Mouse (Mus musculus) neural tube, embryonic 15.5 days (tissue): Measurements from ENCODE around the gene 2410015M20Rik. TPM values are rescaled to one million over a fixed set of nuclear protein-coding genes. Genes with fewer than 3 reads are reported as not detected.
A peak's percentile ranks its signal among the peaks of the same experiment; 100 is the strongest.

Source experiments
- ATAC-seq: fragments of 200-750 bp; cut with Nextera tagmentation; 2 replicates; pipeline ENCODE4 v1.8.0; 2017; ENCODE audit warnings: mild to moderate bottlenecking, moderate TSS enrichment, moderate library complexity; ENCODE audit not compliant: low FRiP score
- H3K27ac ChIP-seq: fragments of 300-500 bp; sonication (generic); replicated peaks from 2 replicates; pipeline ENCODE4 v1.5.1; 2015; ENCODE audit warnings: mild to moderate bottlenecking, inconsistent platforms
- H3K27me3 ChIP-seq: fragments of 300-500 bp; sonication (generic); replicated peaks from 2 replicates; pipeline ENCODE4 v1.6.1; 2015; ENCODE audit warnings: inconsistent platforms
- H3K36me3 ChIP-seq: fragments of 300-500 bp; sonication (generic); 2 replicates; pipeline ENCODE4 v1.6.1; 2015; ENCODE audit warnings: inconsistent platforms
- H3K4me1 ChIP-seq: fragments of 300-500 bp; sonication (generic); 2 replicates; pipeline ENCODE4 v1.6.1; 2015; ENCODE audit warnings: inconsistent platforms
- H3K4me2 ChIP-seq: fragments of 300-500 bp; sonication (generic); 2 replicates; pipeline ENCODE4 v1.6.1; 2015; ENCODE audit warnings: inconsistent platforms, mild to moderate bottlenecking, moderate library complexity
- H3K4me3 ChIP-seq: fragments of 300-500 bp; sonication (generic); replicated peaks from 2 replicates; pipeline ENCODE4 v1.5.1; 2015; ENCODE audit warnings: mild to moderate bottlenecking, inconsistent platforms
- H3K9ac ChIP-seq: fragments of 300-500 bp; sonication (generic); replicated peaks from 2 replicates; pipeline ENCODE4 v1.6.1; 2015; ENCODE audit warnings: mild to moderate bottlenecking, inconsistent platforms
- H3K9me3 ChIP-seq: fragments of 300-500 bp; sonication (generic); replicated peaks from 2 replicates; pipeline ENCODE4 v1.6.1; 2016; ENCODE audit warnings: inconsistent platforms
- WGBS: fragments of 180-500 bp; shearing (Covaris S2); methylation state at CpG from one replicate; pipeline ENCODE4 v1.1.7; 2015; ENCODE audit warnings: mixed read lengths; 5-methylcytosine and 5-hydroxymethylcytosine counted together
- polyA plus RNA-seq: library from polyadenylated mRNA; unstranded; fragments of >200 nt; fragmentation: Nextera tagmentation; extraction: Ambion mirVana; gene quantifications from 2 replicates; pipeline ENCODE4 v1.2.1, GENCODE M21; 2015

Gene 2410015M20Rik
- polyA plus RNA-seq, 1 experiment from 2014 or later, result 205 TPM

DNA sequence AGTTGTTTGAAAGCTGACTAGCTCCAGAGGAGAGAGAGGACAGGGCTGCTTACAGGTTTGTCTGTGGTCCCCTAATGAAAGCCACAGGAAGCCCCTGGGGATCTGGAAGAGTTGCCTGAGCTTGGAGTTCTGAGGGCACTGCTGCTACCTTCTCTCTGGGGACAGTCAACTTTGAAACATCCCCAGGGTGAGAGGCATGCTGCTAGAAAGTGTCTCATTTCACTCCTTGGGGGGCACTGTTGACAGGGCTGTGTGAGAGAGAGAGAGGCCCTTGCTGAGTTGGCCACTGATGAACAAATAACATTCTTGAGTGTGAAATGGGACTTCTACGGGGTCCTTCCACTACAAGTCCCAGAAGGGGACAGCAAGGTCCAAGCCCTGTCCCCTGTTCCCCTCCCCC lies 21.8 kb downstream of the 2410015M20Rik start:
- ATAC-seq, result no peak
- Histone ChIP-seq H3K27me3 (no peaks in the 10 kb centered on the region), H3K9me3 (no peaks in the 10 kb centered on the region), H3K4me1 (peaks cover 59% of the 10 kb centered on the region), H3K36me3 (peaks cover 56% of the 10 kb centered on the region), H3K27ac (no peak overlapping the region), H3K4me2 (peak overlapping the region; percentile 88; the same call in 1 of the 2 replicates), H3K4me3 (no peak overlapping the region), H3K9ac (no peak overlapping the region)
- 68% methylated on average over 1 of the region's 1 CpGs for WGBS

DNA sequence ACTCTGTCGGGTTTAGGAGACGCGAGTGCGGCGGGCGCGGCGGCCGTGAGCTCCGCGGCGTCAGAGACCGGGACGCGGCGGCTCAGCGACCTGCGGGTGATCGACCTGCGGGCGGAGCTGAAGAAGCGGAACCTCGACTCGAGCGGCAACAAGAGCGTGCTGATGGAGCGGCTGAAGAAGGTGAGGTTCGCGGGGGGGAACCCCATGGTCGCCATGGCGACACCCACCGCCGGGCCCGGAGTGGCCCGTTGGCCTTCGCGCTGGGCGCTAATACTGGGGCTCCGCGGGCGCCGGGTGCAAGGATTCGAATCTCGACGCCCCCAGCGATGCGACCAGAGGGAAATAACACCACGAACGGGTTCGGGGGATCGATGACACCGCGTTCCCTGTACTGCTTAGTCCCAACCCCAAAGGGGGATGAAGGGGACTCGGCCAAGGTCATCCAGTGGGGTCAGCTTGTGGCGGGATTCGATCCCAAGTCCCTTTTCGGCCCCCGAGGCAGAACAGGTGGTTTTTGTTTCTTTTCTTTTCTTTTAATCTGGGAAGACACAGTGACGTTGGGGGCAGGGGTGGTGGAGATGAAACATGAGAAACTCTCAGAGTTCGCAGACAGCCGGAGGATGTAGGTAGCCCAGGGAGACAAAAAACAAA lies 24.3 kb downstream of the 2410015M20Rik start:
- peaks cover 51% of the 10 kb centered on the region for H3K36me3 ChIP-seq
- under 1% methylated on average over 61 of the region's 61 CpGs for WGBS
- H3K27ac ChIP-seq, result peak overlapping the region; percentile 95
- H3K4me1 ChIP-seq, result peaks cover 67% of the 10 kb centered on the region
- H3K4me2 ChIP-seq, result peak overlapping the region; percentile 88
- no peaks in the 10 kb centered on the region for H3K27me3 ChIP-seq
- peak overlapping the region; percentile 71 for H3K4me3 ChIP-seq
- H3K9ac ChIP-seq, result peak overlapping the region; percentile 86
- no peaks in the 10 kb centered on the region for H3K9me3 ChIP-seq
- ATAC-seq, result peak; percentile 8

DNA sequence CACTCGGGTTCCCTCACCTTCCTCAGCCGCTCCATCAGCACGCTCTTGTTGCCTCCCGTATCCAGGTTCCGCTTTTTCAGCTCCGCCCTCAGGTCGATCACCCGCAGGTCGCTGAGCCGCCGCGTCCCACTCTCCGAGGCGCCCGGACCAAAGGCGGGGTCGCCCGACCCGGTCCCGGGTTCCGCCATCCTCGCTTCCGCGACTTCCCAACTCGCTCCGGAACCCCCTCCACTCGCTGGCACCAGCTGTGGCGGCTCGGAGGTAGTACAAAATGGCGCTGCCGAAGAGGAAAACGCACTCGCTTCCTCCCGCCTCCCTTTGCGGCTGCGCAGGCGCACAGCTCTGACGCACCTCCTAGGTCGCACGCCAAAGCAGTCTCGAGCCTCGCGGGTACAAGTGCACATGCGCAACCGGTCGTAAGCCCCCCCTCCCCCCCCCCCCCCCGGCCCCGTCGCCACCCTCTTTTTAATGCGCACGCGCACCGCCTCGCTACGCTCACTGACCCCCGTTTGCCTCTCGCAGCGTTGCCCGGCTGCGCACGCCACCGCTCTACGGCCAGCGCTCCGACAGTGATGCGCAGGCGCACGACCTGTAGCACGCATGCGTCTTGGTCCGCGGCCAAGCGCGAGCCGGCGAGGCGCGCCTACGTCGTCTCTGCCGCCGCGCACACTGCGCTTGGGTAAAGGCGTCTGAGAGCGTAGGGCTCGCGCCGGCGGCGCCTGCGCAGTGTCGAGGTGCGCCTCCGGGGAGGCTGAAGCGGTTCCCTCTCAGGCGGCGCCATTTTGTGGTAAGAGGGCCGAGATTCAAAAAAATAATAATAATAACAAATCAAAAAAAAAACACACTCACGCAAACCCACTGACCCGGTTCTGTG lies 25.1 kb downstream of the 2410015M20Rik start, which contains the start of the genes Safb2 and Safb:
Gene Safb2, minus strand, starts transcription at position 329 of the 874 bp plus-strand sequence.
Gene Safb, plus strand, starts transcription at position 569 of the 874 bp plus-strand sequence.
- peak; percentile 95 for ATAC-seq
- Histone ChIP-seq H3K4me3 (peak within 1 kb of the TSS; percentile 88), H3K9me3 (no peaks in the 10 kb centered on the region), H3K4me2 (peak within 1 kb of the TSS; percentile 92), H3K4me1 (peaks cover 65% of the 10 kb centered on the region), H3K27ac (peak within 1 kb of the TSS; percentile 95), H3K9ac (peak within 1 kb of the TSS; percentile 87), H3K27me3 (no peaks in the 10 kb centered on the region), H3K36me3 (peaks cover 51% of the 10 kb centered on the region)
- under 1% methylated on average over 93 of the region's 101 CpGs for WGBS

DNA sequence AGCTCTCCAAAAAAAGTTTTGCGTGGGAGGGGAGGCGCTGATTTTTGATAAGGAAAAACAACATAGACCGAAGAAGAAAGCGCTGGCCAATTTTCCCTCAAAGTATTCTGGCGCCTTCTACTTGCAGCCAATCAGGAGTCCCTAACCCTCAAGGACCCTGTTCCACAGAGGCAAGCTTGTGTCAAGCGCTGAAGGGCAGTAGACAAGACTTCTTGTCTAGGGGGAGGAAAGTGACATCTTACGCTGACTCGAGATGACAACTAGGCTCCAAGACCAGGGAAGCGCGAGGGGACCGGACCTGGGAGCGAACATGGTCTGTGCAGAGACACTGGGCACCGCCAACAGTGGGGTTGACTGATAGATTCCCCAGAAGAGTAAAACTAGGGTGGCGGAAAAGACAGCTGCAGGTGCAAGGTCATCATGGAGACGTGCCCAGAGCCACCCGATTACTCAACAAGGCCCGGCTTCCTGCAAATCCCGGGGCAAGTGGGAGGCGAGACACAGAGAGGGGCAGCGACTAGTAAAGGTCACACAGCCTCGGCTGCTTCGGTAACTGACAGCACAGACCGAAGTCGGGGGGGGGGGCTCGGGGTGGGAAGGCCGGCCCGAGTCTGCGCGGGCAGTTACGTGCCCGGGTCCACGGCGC lies 25.8 kb downstream of the 2410015M20Rik start:
- H3K4me3 ChIP-seq, result peak overlapping the region; percentile 88
- H3K4me2 ChIP-seq, result peak overlapping the region; percentile 92
- ATAC-seq, result peak; percentile 0; the same call in 1 of the 2 replicates
- peak overlapping the region; percentile 87 for H3K9ac ChIP-seq
- peaks cover 62% of the 10 kb centered on the region for H3K4me1 ChIP-seq
- peaks cover 51% of the 10 kb centered on the region for H3K36me3 ChIP-seq
- WGBS, result 5% methylated on average over 33 of the region's 33 CpGs
- no peaks in the 10 kb centered on the region for H3K9me3 ChIP-seq
- peak overlapping the region; percentile 95 for H3K27ac ChIP-seq
- no peaks in the 10 kb centered on the region for H3K27me3 ChIP-seq

DNA sequence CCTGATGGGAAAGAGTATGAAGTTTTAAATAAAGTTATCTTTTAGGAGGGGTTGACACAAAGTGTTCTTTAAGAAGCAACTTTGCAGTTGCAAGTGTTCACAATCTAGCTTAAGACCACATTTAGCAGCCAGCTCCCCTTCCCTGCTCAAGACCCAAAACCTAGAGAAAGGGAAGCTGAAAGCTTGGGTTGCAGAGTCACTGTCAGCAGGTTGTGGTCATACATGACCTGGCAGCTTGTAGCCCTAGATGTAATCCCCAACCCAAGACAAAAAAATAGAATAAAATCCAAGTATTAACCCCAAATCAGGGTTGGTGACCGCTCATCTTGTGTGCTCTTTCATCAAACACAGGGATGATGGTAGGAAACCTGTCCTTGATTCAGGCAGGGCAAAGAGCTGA lies 26.5 kb downstream of the 2410015M20Rik start:
- H3K27ac ChIP-seq, result peak overlapping the region; percentile 95; the same call in 1 of the 2 replicates
- H3K27me3 ChIP-seq, result no peaks in the 10 kb centered on the region
- 86% methylated on average over 1 of the region's 1 CpGs for WGBS
- H3K4me1 ChIP-seq, result peaks cover 56% of the 10 kb centered on the region
- no peak for ATAC-seq
- peaks cover 52% of the 10 kb centered on the region for H3K36me3 ChIP-seq
- peak overlapping the region; percentile 88 for H3K4me3 ChIP-seq
- peak overlapping the region; percentile 87 for H3K9ac ChIP-seq
- H3K9me3 ChIP-seq, result no peaks in the 10 kb centered on the region
- peak overlapping the region; percentile 92 for H3K4me2 ChIP-seq

DNA sequence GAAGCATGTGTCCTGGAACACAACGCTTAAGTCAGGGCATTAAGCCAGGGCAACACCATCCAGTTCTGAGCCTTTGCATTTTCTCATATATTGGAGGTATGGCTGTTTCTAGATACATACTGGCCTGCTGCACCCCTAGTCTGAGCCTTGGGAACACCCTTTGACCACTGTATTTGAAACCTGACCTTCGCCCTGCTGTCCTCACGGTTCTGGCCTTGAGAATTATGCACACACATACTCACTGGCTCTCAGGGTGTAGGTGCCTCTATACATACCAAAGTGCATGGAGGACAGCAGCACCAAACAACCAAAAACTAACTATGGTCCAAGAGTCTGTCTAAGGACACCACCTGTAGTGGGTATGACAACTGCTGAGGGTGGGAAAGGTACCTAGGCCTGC lies 36.6 kb downstream of the 2410015M20Rik start:
- no peak for ATAC-seq
- H3K4me3 ChIP-seq, result no peak overlapping the region
- H3K36me3 ChIP-seq, result peaks cover 90% of the 10 kb centered on the region
- no peaks in the 10 kb centered on the region for H3K9me3 ChIP-seq
- no peak overlapping the region for H3K27ac ChIP-seq
- H3K4me1 ChIP-seq, result no peaks in the 10 kb centered on the region; the same call in 1 of the 2 replicates
- 87% methylated on average over 3 of the region's 3 CpGs for WGBS
- H3K27me3 ChIP-seq, result no peaks in the 10 kb centered on the region
- H3K9ac ChIP-seq, result no peak overlapping the region
- H3K4me2 ChIP-seq, result no peak overlapping the region

DNA sequence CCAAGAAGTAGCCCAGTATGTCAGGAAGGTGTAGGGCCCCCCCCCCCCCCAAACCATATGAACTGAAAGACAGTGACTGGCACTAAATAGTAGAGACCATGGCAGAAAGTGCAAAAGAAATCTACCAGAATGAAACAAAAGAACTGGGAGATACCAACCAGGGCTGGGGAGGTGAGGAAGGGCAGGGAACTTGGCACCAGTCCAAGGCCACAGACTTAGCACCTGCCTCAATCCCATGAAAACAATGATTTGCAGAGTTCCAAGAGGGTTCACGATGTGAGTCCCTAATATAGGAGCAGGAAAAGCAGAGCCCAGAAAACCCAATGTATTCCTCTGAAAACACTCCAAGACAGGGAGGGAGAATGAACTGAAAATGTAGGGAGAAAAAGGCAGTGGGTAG lies 37.4 kb downstream of the 2410015M20Rik start:
- Histone ChIP-seq H3K36me3 (peaks cover 90% of the 10 kb centered on the region), H3K27ac (no peak overlapping the region), H3K4me3 (no peak overlapping the region), H3K4me2 (no peak overlapping the region), H3K9ac (no peak overlapping the region), H3K4me1 (no peaks in the 10 kb centered on the region; the same call in 1 of the 2 replicates), H3K27me3 (no peaks in the 10 kb centered on the region), H3K9me3 (no peaks in the 10 kb centered on the region)
- no peak for ATAC-seq
- WGBS, result 17% methylated on average over 1 of the region's 1 CpGs

DNA sequence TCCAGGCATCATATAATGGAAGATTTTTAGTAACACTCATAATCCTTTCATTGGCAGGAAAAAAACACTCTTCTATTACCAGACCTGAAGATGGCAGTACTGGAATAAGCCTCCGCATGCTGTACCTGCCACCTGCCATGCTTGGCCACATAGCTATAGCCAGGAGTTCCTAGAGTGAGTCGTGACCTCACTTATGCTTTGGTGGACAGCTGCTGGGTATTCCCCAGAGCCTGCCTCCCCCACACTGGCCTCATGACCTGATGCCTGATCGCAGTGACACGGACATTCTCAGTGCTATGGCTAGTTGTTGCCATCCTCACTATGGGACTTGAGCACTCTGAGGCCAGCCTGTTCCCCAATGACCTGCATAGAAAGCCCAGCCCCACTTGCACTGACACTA lies 39.3 kb downstream of the 2410015M20Rik start:
- Histone ChIP-seq H3K9me3 (no peaks in the 10 kb centered on the region), H3K9ac (no peak overlapping the region), H3K4me2 (no peak overlapping the region), H3K4me3 (no peak overlapping the region), H3K27me3 (no peaks in the 10 kb centered on the region), H3K36me3 (peaks cover 97% of the 10 kb centered on the region), H3K4me1 (no peaks in the 10 kb centered on the region; the same call in 1 of the 2 replicates), H3K27ac (no peak overlapping the region)
- ATAC-seq, result no peak
- 92% methylated on average over 4 of the region's 4 CpGs for WGBS

DNA sequence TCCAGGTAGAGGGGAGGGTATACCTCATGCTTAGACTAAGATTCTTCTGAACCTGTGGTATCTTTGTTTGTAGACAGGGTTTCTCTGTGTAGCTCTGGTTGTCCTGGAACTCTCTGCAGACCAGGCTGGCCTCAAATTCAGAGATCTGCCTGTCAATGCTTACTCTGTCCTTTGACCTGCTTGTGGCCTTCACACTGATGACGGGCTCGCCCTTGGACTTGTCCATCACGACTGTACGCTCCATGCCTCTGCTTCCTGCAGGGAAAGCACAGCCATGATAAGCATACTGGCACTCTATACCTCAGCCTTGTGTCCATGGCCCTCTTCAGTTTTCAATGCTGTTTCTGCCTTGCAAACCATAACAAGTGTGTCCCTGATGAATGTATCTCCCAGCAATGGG lies 42.2 kb downstream of the 2410015M20Rik start:
- no peak overlapping the region for H3K27ac ChIP-seq
- no peaks in the 10 kb centered on the region for H3K9me3 ChIP-seq
- H3K4me3 ChIP-seq, result no peak overlapping the region
- no peak for ATAC-seq
- H3K27me3 ChIP-seq, result no peaks in the 10 kb centered on the region
- H3K9ac ChIP-seq, result no peak overlapping the region
- H3K4me1 ChIP-seq, result no peaks in the 10 kb centered on the region; the same call in 1 of the 2 replicates
- peaks cover 99% of the 10 kb centered on the region for H3K36me3 ChIP-seq
- WGBS, result 98% methylated on average over 4 of the region's 4 CpGs
- no peak overlapping the region for H3K4me2 ChIP-seq

DNA sequence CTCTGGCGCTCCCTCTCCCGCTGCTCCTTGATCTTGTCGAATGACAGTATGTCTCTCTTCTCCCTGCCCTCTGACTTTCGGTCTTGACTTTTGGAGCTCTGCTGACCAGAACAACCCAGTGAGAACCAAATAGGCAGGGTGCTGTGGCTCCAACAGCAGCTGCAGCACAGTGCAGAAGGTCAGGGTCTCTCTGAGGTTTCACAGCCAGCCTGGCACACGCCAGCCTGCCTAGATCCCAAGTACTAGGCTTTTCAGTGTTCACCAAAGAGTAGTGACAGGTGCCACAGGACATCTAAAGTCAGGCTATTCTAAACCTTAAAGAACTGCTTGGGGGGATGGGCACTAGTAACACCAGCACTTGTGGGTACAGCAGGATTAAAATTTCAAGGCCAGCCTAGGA lies 42.7 kb downstream of the 2410015M20Rik start:
- H3K9me3 ChIP-seq, result no peaks in the 10 kb centered on the region
- H3K9ac ChIP-seq, result no peak overlapping the region
- ATAC-seq, result no peak
- H3K4me3 ChIP-seq, result no peak overlapping the region
- H3K27me3 ChIP-seq, result no peaks in the 10 kb centered on the region
- H3K27ac ChIP-seq, result no peak overlapping the region
- WGBS, result 91% methylated on average over 5 of the region's 5 CpGs
- H3K36me3 ChIP-seq, result peaks cover 99% of the 10 kb centered on the region
- H3K4me1 ChIP-seq, result no peaks in the 10 kb centered on the region
- H3K4me2 ChIP-seq, result no peak overlapping the region

DNA sequence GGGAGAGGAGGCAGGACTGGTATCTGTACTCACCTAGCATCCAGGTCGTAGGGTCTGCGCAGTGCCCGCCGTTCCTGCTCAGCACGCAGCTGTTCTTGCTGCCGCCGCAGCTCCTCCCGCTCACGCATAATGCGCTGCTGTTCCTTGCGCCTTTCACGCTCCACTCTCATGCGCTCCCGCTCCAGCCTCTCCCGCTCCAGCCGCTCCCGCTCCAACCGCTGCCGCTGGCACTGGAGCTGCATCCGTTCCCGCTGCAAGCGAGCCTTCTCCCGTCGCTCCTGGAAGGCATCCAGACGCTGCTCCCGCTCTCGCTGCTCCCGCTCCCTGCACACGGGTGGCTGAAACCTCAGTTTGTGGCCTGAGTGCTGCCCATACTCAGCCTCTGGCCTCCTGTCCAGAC lies 43.3 kb downstream of the 2410015M20Rik start:
- WGBS, result 93% methylated on average over 29 of the region's 29 CpGs
- no peaks in the 10 kb centered on the region for H3K27me3 ChIP-seq
- no peaks in the 10 kb centered on the region for H3K9me3 ChIP-seq
- no peaks in the 10 kb centered on the region for H3K4me1 ChIP-seq
- no peak overlapping the region for H3K4me3 ChIP-seq
- H3K9ac ChIP-seq, result no peak overlapping the region
- no peak overlapping the region for H3K4me2 ChIP-seq
- peaks cover 99% of the 10 kb centered on the region for H3K36me3 ChIP-seq
- H3K27ac ChIP-seq, result no peak overlapping the region
- ATAC-seq, result no peak
